Mouse (Mus musculus): ENCODE measurements around the gene Zfp13.

GRCm38 (mm10) chr17:23563595-23564367, 35.5 kb downstream of the Zfp13 start, which contains the start of gene Zfp213:
- TF ChIP-seq CTCF (IDR thresholded peaks at IDR 0.05; ENCODE audit: low read depth, low read length): no peak
- TF ChIP-seq POLR2A (IDR thresholded peaks at IDR 0.05; ENCODE audit: insufficient read depth, low read length): no peak
- TF ChIP-seq EP300 (IDR thresholded peaks at IDR 0.05; ENCODE audit: insufficient read depth, low read depth, low read length): no peak
